Mouse (Mus musculus): Measurements from ENCODE around the gene Lrp6. TPM values are rescaled to one million over a fixed set of nuclear protein-coding genes. Genes with fewer than 3 reads are reported as not detected.

Lrp6 gene
- polyA plus RNA-seq, 1 experiment from 2014 or later: 25.0 TPM

Other genes starting within 250 kb of the Lrp6 start
- gene Bcl2l14, start 170.6 kb downstream of the Lrp6 start, polyA plus RNA-seq (2014; fragmentation: Nextera tagmentation; extraction: Ambion mirVana): not detected in 2 replicates
- gene Mansc1, start 65.5 kb upstream of the Lrp6 start, polyA plus RNA-seq (2014; fragmentation: Nextera tagmentation; extraction: Ambion mirVana): 0.87 and 1.3 TPM in 2 replicates
- gene Borcs5, start 72.5 kb upstream of the Lrp6 start, polyA plus RNA-seq (2014; fragmentation: Nextera tagmentation; extraction: Ambion mirVana): 26.4 and 28.3 TPM in 2 replicates
- 18.0 and 18.5 TPM in 2 replicates for gene Dusp16, start 225.7 kb upstream of the Lrp6 start, polyA plus RNA-seq (2014; fragmentation: Nextera tagmentation; extraction: Ambion mirVana)